Mouse (Mus musculus) left cerebral cortex, postnatal 25 days (tissue): ENCODE results near the gene Agap3. TPM values are rescaled to one million over a fixed set of nuclear protein-coding genes. Genes with fewer than 3 reads are reported as not detected.

Experiments used
- DNase-seq, 2 experiments: peaks; one replicate each; pipeline ENCODE4 v3.0.0; 2022; ENCODE audit warnings: low spot score in 2 of 2, mixed read lengths in 1 of 2
- intact Hi-C: fragments of 180-260 bp; cut with DNase I; formaldehyde crosslinking; loops from one replicate; pipeline ENCODE4 v1.15.1; 2025
- total RNA-seq, 2 experiments: library from RNA; stranded (reverse); gene quantifications; 2 replicates each; pipeline ENCODE4 v1.2.3; 2021

The Agap3 gene
- total RNA-seq, 2 experiments from 2014 or later, result 505 to 511 TPM

DNA sequence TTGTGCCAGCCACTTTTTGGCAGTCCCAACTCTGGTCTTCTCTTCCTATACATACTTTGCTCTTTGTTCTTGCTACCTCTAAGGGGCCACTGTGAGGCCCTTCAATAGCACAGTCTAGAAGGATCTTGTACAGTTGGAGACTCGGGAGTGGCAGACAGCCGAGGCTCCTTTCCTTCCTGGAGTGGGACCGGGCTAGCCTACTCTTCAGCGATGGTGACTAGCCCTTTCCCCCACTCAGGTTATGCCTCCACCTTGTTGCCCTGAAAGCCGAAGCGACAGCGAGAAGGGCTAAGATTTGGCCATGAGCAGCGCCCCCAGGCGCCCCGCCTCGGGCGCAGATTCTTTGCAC, 24.7 kb upstream of the Agap3 start:
- intact Hi-C loops, result no loop called here
- no peak for DNase-seq

DNA sequence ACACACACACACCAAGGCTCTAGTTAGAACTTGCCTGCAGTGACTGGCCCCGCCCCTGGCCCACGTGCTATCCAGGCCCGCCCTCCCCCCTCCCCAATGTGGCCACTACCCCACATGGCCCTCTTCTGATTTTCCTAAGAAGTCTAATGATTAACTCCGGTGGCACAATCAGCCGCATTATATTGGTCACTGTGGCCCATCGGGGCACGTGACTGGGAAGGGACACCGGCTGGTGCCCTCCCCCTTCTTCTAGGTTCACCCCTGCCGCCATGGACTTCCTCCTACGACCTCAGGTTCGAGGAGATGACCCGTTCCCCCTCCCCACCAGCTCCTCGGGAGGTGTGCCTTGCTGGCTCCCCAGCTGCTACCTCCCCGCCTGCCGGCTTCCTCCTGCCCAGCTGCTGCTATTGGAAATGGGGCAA, 24.0 kb upstream of the Agap3 start:
- intact Hi-C loops, result no loop called here
- DNase-seq, result no peak

DNA sequence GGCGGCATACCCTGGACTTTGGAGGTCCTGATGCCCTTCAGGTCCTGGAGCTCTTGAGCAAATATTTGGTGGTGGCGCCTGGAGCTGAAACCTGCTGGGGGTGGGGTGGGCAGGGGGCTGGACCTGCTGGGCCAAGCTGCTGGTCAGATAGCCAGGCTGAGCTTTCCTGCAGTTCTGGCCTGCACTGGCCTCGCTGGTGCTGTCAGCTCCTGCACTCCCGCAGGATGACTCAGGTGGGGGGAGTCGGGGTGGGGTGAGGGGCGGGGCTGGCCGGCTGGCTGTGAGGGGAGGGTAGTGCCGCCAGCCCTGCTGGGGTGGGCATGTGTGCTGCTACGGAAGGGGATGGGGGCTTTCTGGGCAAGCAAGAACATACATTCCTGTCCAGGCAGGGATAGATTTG, 23.4 kb upstream of the Agap3 start:
- no peak for DNase-seq
- intact Hi-C loops, result no loop called here

DNA sequence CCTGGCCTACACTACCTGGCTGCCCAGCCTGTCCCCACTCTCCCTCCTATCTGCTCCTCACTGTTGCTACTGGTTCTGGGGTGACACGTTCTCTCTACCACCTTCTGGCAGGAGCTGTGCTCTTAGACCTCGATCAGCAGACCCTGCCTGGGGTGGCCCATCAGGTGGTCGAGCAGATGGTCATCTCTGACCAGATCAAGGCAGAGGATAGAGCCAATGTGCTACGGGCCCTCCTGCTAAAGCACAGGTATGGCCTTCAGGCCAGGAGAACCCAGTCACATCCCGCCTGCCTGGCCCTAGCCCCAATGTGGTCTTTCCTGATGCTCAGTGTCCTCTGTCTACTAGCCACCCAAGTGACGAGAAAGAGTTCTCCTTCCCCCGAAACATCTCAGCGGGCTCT, 18.0 kb upstream of the Agap3 start:
- intact Hi-C loops, result no loop called here
- no peak for DNase-seq

DNA sequence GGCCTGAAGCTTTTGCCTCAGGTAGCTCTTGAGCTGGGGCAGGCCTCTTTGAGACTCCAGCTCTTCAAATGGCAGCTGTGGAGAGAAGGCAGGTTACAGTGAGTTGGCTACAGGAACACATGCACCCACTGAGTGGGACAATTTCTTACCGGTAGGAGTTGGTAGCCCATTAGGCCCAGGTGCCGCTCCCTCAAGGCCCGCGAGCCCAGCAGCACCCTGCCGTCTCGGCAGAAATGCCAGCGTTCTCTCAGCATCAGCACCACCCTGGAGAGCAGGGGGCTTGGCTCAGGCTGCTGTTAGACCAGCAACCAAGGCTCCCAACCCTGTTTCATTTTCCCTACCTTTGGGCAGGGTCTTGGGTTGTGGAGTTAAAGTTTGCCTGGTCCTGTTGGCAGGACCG, 10.8 kb upstream of the Agap3 start:
- intact Hi-C loops, result no loop called here
- DNase-seq, result no peak

DNA sequence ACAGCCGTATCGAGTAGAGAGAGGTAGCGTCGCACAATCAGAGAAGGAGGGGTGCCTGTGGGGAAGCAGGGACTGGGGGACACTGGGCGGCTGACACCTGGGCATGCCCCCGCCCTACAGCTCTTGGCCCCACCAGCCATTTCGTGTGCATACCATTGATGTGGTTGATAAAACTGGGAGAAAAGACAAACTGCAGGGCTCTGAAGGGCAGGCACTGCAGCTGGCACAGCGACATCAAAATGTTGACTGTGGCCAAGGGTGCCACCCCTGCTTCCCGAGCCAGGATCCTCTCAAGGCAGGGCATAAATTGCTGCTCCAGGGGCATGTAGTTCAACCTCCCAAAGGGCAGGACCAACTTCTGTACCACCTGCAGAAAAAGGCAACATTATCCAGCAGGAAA, 9.9 kb upstream of the Agap3 start:
- no peak for DNase-seq
- intact Hi-C loops, result no loop called here

DNA sequence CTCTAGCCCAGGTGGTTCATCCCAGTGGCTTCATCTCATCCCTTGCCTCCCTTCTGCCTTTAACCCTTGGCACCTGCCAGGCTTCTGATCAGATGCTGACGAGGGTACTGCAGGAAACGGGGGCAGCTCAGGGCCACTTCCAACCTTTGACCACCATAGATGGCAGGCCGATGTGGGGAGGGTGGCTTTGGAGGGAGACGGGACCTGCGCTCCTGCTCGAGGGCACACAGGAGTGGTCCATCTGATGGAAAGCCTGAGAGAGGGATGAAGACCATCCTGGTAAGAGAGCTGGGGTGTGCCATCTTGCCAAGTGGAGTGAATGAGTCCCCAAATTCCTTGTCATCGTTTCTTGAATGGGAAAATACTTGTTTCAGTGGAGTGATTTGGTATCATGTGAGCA, 8.8 kb upstream of the Agap3 start:
- no peak for DNase-seq
- intact Hi-C loops, result no loop called here

DNA sequence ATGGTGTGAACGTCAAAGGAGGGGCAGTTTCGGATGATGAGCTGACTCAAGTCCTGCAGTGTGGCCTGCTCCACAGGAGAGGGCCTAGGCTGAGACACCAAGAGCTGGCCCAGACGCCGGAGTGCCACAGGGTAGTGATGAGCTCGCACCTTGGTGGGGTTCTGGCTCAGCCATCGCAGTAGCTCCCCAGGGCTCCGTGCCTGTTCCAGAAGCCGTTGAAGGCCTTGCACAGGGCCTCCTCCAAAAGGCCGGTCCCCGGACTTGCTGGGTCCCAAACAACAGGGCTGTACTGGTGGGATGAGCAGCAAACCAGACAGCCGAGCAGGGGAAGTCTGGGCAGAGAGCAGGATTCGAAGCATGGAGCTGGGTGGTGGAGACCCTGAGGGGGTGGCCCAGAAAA, 8.1 kb upstream of the Agap3 start:
- no peak for DNase-seq
- intact Hi-C loops, result no loop called here

DNA sequence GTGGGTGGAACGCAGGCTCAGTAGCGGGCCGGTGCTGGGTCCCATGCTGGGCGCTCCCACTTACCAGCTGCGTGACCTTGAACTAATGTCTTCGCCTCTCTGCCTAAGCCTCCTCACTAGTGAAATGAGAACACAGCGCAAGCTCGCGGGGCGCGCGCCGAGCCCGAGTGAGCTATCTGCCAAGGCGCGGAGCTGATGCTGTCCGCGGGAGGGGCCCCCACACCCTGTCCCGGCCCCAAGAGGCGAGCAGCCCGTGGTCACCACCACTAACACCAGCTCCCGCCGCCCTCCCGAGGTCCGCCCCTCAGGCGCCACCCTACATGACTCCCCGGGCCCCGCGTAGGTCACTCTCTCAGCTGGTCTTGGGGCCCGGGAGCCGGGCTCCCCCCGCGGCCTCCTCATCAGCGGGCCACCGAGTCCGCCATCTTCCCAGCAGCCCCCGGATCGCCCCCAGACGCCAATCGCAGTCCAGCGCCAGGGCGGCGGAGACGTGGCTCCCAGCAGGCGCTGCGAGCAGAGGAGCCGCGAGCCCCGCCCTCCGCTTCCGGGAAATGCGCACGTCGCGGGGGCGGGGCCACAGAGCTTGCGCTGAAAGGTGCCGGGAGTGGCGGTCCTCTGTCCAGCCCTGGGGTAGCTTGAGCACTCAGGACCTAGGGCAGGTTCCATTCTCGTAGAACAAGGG, 7.1 kb upstream of the Agap3 start, which contains the start of gene Fastk:
Fastk (minus strand) TSS at position 542 of the 682 bp plus-strand sequence.
- DNase-seq, result peak; percentile 95
- intact Hi-C loops, result loop anchor here (1.0 kb wide), 1 partner anchor 22 kb away; the partner anchor contains the start of genes Cdk5 and Slc4a2

DNA sequence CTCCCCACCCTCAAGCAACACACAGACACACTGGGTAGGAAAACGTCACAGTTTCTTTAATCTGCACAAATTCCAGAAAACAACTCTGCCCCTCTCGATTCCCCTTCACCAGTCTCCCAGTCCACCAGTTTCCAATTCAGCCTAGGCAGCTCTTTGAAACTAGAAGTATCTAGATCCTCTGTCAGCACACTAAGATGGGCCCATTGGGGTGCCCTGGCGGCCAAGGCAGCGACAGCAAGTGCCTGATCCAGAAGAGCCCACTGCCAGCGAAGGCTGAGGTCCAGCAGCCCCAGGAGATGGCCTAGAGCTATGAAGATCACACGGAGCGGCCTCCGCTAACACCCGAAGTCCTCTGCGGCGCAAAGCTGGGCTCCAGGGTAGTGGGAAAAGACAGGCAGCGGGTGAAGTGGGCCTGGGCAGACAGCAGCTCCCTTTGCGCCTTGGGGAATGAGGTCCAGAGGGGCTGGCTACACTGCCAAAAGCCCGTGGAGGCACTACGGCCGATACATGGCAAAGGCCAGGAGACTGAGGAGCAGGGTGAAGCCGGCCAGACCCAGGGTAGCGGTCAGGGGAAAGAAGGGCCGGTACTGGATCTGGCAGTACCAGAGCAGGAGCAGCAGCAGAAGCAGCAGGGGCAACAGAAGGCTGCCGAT, 6.4 kb upstream of the Agap3 start:
- DNase-seq, result no peak
- intact Hi-C loops, result loop anchor here (1.0 kb wide), 1 partner anchor 22 kb away; the partner anchor contains the start of genes Cdk5 and Slc4a2

DNA sequence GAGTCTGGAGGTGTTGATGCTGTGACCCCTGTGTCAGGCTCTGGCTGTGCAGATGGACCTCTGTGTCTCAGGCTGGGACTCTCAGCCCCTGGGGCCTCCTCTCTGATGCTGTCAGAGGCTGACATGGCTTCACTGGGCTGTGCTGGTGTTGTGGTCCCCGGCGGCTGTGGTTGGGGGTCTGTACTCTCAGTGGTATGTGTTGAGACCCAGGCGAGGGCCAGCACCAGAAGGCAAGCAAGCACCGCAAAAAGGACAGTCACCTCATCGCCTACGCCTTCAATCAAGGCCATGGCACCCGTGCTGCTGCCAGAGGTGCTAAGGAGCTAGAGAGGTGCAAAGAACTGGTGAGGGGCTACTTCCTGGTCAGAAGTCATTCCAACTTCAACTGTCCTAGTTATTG, 5.3 kb upstream of the Agap3 start:
- no peak for DNase-seq
- intact Hi-C loops, result no loop called here

DNA sequence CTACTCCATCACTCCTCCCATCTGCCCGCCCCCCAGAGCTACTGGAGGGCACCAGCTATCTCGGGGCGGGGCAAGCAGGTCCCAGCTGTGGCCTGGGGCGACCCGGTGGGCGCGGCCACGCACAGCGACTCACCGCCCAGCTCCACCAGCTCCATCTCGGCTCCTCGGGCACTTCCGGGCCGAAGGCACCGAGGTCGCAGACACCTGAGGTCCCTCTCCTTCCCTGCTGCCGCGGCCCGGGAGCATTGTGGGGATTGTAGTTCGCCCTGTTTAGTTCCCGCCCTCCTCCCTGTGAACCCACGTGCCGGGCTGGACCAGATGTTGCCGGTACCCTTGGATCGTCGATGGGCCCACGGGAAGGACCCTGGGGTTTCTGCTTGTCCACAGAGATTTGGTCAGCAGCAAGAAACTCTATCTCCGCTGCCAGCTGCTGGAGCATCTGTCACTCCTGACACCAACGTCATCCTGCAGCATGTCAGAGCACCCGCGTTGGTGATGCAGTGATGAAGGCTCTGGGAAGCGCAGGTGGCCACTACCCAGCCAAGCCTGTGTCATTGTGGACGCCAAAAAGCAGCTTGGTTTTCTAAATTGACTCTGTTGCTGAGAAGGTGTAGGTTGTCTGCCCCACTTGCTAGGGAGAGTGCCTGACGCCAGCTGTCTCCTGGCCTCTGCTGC, 4.2 kb upstream of the Agap3 start, which contains the start of gene Tmub1:
Tmub1 (minus strand) TSS at position 231 of the 675 bp plus-strand sequence.
- intact Hi-C loops, result no loop called here

DNA sequence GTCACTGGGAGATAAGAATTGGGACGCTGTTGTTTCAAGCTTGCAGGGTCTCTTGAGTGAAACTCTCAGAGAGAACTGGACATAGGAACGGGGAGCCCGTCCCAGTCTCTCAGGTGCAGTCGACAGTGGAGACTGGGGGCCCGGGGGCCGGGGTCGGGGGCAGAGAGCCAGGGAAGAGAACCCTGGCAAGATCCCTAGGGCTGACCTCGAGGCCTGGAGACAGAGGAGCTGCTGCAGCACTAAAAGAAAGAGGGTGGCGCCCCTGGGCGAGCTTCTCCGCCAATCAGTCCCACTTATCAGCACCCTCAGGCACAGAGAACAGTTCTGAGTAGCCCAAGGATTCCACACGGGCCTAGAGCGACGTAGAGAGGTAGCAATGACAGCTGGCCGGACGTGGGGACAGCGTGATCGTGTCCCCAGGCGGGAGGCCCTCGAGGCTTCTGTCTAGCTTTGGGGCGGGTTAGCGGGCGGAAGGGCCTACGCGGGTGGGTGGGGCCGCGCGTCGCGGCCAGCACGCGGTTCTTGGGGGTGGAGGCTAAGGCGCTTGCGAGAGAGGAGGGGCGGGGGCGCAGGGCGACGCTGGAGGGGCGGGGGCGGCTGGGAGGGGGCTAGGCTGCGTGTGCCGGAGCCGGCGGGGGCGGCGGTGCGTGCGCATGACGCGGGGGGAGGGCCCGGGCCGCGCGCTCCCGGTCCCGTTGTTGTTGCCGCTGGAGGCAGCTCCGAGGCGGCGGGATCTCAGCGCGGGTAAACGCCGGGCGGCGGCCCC, 530 bp upstream of the Agap3 start:
- intact Hi-C loops, result no loop called here

More for the DNA sequence above, 4.2 kb upstream of the Agap3 start, which contains the start of gene Tmub1:
- peak; percentile 85 to 91 for DNase-seq

DNA sequence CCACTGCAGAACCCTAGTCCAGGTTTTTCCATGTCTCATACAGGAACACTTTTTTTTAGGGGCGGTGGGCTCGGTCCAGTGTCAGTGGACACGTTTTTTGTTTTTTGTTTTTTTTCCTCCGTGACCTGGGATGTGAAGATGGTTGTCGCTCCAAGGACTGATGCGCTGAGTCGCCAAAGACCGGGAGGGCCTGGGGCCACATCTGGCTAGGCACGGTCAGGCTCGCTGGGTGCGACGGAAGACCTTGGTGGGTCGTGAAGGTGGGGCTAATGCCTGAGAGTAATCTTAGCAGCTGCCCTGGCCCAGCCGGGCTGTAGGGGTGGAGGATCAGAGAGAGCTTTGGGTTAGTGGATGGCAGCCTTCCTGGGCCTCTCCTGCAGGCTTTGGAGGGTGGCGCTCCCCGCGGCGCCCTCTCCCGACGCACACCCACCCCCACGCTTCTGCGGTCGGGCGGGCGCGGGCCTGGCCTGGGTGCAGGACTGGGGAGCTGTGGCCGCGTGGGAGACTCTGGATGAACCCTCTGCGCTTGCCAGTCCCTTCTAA, 785 bp downstream of the Agap3 start:
- peak in 1 of 2 experiments; percentile 42 for DNase-seq
- intact Hi-C loops, result no loop called here

More for the DNA sequence above, 530 bp upstream of the Agap3 start:
- DNase-seq, result peak; percentile 89

DNA sequence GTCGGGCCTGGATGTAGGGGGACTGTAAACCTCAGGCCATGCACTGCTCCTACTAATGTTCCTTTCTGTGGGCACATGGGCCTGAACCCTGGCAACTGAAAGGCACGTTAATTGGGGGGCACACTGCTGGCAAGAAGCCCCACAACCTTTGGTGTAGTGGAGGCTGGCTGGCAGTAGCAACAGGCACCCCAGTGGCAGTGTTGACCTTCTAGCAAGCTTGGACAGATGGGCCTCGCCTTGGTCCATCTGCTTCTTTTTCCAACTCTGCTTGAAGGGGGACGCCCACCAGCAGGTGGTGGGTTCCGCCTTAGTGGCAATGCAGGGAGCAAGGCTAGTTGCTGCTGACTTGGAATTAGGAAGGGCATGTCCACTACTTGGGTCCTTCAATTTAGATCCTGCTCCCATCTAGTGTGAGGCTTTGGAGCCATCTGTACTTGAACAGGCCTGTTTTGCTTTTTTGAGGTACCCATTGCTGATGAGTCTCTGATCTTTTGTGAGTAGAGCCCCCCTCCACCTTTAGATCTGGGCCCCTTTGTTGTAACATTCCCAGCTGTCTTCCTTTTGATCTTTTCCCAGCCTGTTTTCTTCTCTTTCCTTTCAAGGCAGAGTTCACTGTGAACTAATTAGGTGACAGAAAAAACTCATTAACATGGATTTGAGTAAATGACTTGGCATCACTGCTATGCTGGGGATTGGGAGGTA, 1.5 kb downstream of the Agap3 start:
- intact Hi-C loops, result no loop called here
- no peak for DNase-seq

DNA sequence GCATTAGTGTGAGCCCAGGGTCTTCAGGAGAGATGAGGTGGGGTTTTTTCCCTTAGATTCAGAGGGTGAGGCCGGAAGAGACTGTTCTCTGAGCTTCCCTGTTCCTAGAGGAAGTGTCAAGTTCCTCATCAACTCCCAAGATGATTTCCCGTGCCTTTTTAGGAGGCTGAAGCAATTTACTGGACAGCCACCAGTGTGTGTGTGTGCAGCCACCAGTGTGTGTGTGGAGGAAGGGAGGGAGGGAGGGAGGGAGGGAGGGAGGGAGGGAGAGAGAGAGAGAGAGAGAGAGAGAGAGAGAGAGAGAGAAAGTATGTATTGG, 2.0 kb downstream of the Agap3 start:
- intact Hi-C loops, result no loop called here
- DNase-seq, result no peak

DNA sequence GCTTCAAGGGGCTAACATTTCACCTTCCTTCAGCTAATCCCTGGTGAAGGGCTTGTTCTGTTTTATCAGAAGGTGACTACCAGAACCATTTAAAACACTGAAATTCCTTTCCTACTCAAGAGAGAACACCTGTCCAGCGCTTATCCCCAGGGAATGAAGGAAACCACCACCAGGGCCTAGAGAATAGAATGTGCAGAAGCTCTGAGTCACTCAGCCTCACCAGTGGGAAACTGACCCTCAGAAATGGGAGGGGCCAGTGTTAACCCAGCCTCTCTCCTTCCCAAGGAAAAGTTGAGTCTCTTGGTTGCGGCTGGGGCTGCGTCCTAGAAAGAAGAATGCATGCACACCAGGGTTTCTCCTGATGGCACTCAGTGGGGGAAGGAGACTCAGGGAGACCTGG, 3.1 kb downstream of the Agap3 start:
- DNase-seq, result no peak
- intact Hi-C loops, result no loop called here

DNA sequence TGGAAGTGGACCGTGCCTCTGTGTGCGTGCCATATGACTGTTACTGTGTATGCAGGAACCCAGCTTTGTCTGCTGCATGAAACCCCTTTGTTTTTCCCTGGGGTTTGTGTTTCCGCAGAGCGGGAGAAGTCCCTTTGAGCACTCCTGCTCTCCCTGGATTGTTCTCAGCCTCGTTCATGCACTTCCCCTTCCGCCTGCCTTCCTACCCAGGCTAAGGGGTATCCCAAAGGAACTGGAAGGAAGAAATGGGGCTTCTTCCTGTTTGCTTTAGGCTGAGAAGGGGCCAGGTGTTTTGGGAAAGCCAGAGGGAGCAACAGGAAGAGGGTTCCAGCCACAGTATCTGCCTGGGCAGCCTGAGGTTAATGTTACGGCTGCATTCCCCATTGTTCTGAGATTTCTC, 3.6 kb downstream of the Agap3 start:
- DNase-seq, result no peak
- intact Hi-C loops, result no loop called here

DNA sequence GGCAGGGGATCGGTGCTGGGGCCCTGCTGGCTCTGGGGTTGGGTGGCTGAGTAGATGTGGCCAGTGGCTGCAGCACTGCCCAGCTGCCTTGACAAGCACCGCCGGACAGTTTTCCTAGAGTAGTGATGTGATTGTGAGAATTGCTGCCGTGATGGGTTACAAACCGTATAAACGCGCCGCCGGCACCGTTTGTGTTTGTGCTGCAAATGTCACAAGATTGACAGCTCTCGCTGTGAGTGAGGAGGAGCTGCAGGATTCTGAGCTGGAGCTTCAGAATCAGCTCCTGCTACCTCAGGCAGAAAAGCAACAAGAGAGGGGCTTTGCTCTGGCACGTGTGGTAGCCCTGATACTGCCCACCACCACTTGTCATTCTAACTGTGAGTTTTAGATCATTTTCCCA, 14.8 kb downstream of the Agap3 start:
- DNase-seq, result no peak
- intact Hi-C loops, result no loop called here
